Mouse (Mus musculus): Measurements from ENCODE around the gene Pcp4. TPM values are rescaled to one million over a fixed set of nuclear protein-coding genes. Genes with fewer than 3 reads are reported as not detected.

Pcp4 gene
- polyA plus RNA-seq, 1 experiment from 2014 or later: 32.6 TPM

- Histone ChIP-seq H3K27me3 (replicated peaks; ENCODE audit: control insufficient read depth, insufficient read depth, low read length) (no peaks in the 10 kb centered on the region), H3K9ac (ENCODE audit: low read depth, low read length) (no peak overlapping the region), H3K4me2 (ENCODE audit: low read depth, low read length) (no peak overlapping the region), H3K36me3 (ENCODE audit: control insufficient read depth, insufficient read depth, low read length) (no peaks in the 10 kb centered on the region), H3K9me3 (ENCODE audit: control insufficient read depth, low read length) (no peaks in the 10 kb centered on the region), H3K27ac (replicated peaks; ENCODE audit: low read depth, low read length) (no peak overlapping the region), H3K4me3 (ENCODE audit: low read depth, low read length) (no peak overlapping the region), H3K4me1 (ENCODE audit: control insufficient read depth, insufficient read depth, low read length) (no peaks in the 10 kb centered on the region)
- ATAC-seq (ENCODE audit: low read depth): no peak
- DNase-seq (ENCODE audit: low spot score): no peak
- 62% methylated on average over 6 of the region's 7 CpGs for WGBS
Measured at GRCm38 (mm10) chr16:96498951-96499350, 31.5 kb downstream of the Pcp4 start.

GRCm38 (mm10) chr16:96501241-96501640 is 33.8 kb downstream of the Pcp4 start:
- DNase-seq (ENCODE audit: low spot score) (no peak), ATAC-seq (ENCODE audit: low read depth) (no peak)
- no peaks in the 10 kb centered on the region for H3K36me3 ChIP-seq (ENCODE audit: control insufficient read depth, insufficient read depth, low read length)
- H3K4me2 ChIP-seq (ENCODE audit: low read depth, low read length): no peak overlapping the region
- H3K4me1 ChIP-seq (ENCODE audit: control insufficient read depth, insufficient read depth, low read length): no peaks in the 10 kb centered on the region
- 76% methylated on average over 6 of the region's 6 CpGs for WGBS
- H3K27ac ChIP-seq (replicated peaks; ENCODE audit: low read depth, low read length): no peak overlapping the region
- no peaks in the 10 kb centered on the region for H3K9me3 ChIP-seq (ENCODE audit: control insufficient read depth, low read length)
- no peak overlapping the region for H3K4me3 ChIP-seq (ENCODE audit: low read depth, low read length)
- no peak overlapping the region for H3K9ac ChIP-seq (ENCODE audit: low read depth, low read length)
- no peaks in the 10 kb centered on the region for H3K27me3 ChIP-seq (replicated peaks; ENCODE audit: control insufficient read depth, insufficient read depth, low read length)

DNA sequence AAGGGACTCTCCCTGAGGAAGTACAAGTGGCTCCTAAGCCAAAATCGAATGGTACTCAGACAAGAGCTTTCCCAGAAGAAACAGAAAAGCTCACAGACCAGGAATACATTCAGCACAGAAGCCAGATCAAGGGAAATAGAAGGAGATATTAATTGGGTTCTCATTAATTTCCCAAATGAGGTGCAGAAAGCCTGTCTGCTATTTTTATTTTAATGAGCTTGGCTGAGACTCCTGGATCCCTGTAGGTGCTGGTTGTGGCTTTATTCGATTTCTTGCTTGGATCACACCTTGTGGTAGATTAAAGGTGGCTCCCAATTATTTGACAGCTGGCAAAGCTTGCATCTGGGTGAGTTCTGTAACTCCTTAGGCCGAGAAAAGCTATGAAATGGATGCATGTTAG is 35.2 kb downstream of the Pcp4 start:
- Histone ChIP-seq H3K27me3 (replicated peaks; ENCODE audit: control insufficient read depth, insufficient read depth, low read length) (no peaks in the 10 kb centered on the region), H3K9me3 (ENCODE audit: control insufficient read depth, low read length) (no peaks in the 10 kb centered on the region), H3K9ac (ENCODE audit: low read depth, low read length) (no peak overlapping the region), H3K27ac (replicated peaks; ENCODE audit: low read depth, low read length) (no peak overlapping the region), H3K36me3 (ENCODE audit: control insufficient read depth, insufficient read depth, low read length) (no peaks in the 10 kb centered on the region), H3K4me3 (ENCODE audit: low read depth, low read length) (no peak overlapping the region), H3K4me1 (ENCODE audit: control insufficient read depth, insufficient read depth, low read length) (no peaks in the 10 kb centered on the region), H3K4me2 (ENCODE audit: low read depth, low read length) (no peak overlapping the region)
- 68% methylated on average over 3 of the region's 3 CpGs for WGBS
- no peak for DNase-seq (ENCODE audit: low spot score)
- no peak for ATAC-seq (ENCODE audit: low read depth)

- Histone ChIP-seq H3K36me3 (ENCODE audit: control insufficient read depth, insufficient read depth, low read length) (no peaks in the 10 kb centered on the region), H3K9ac (ENCODE audit: low read depth, low read length) (no peak overlapping the region), H3K27ac (replicated peaks; ENCODE audit: low read depth, low read length) (no peak overlapping the region), H3K9me3 (ENCODE audit: control insufficient read depth, low read length) (no peaks in the 10 kb centered on the region), H3K27me3 (replicated peaks; ENCODE audit: control insufficient read depth, insufficient read depth, low read length) (no peaks in the 10 kb centered on the region), H3K4me3 (ENCODE audit: low read depth, low read length) (no peak overlapping the region), H3K4me1 (ENCODE audit: control insufficient read depth, insufficient read depth, low read length) (no peaks in the 10 kb centered on the region), H3K4me2 (ENCODE audit: low read depth, low read length) (no peak overlapping the region)
- ATAC-seq (ENCODE audit: low read depth) (no peak), DNase-seq (ENCODE audit: low spot score) (no peak)
- 62% methylated on average over 3 of the region's 3 CpGs for WGBS
Measured at GRCm38 (mm10) chr16:96514466-96514865, 47.1 kb downstream of the Pcp4 start.

- no peak overlapping the region for H3K27ac ChIP-seq (replicated peaks; ENCODE audit: low read depth, low read length)
- no peaks in the 10 kb centered on the region for H3K4me1 ChIP-seq (ENCODE audit: control insufficient read depth, insufficient read depth, low read length)
- H3K36me3 ChIP-seq (ENCODE audit: control insufficient read depth, insufficient read depth, low read length): no peaks in the 10 kb centered on the region
- DNase-seq (ENCODE audit: low spot score): no peak
- H3K9ac ChIP-seq (ENCODE audit: low read depth, low read length): no peak overlapping the region
- no peaks in the 10 kb centered on the region for H3K27me3 ChIP-seq (replicated peaks; ENCODE audit: control insufficient read depth, insufficient read depth, low read length)
- H3K9me3 ChIP-seq (ENCODE audit: control insufficient read depth, low read length): no peaks in the 10 kb centered on the region
- H3K4me2 ChIP-seq (ENCODE audit: low read depth, low read length): no peak overlapping the region
- ATAC-seq (ENCODE audit: low read depth): no peak
- no peak overlapping the region for H3K4me3 ChIP-seq (ENCODE audit: low read depth, low read length)
- 91% methylated on average over 3 of the region's 3 CpGs for whole genome bisulfite sequencing
Measured at GRCm38 (mm10) chr16:96527476-96527875, 60.1 kb downstream of the Pcp4 start.

- no peaks in the 10 kb centered on the region for H3K36me3 ChIP-seq (ENCODE audit: control insufficient read depth, insufficient read depth, low read length)
- no peak overlapping the region for H3K4me2 ChIP-seq (ENCODE audit: low read depth, low read length)
- no peak overlapping the region for H3K27ac ChIP-seq (replicated peaks; ENCODE audit: low read depth, low read length)
- no peaks in the 10 kb centered on the region for H3K4me1 ChIP-seq (ENCODE audit: control insufficient read depth, insufficient read depth, low read length)
- H3K9ac ChIP-seq (ENCODE audit: low read depth, low read length): no peak overlapping the region
- no peaks in the 10 kb centered on the region for H3K27me3 ChIP-seq (replicated peaks; ENCODE audit: control insufficient read depth, insufficient read depth, low read length)
- DNase-seq (ENCODE audit: low spot score): no peak
- H3K4me3 ChIP-seq (ENCODE audit: low read depth, low read length): no peak overlapping the region
- H3K9me3 ChIP-seq (ENCODE audit: control insufficient read depth, low read length): no peaks in the 10 kb centered on the region
- no peak for ATAC-seq (ENCODE audit: low read depth)
- WGBS: 83% methylated on average over 4 of the region's 4 CpGs
Measured at GRCm38 (mm10) chr16:96528471-96528870, 61.1 kb downstream of the Pcp4 start.

- Histone ChIP-seq H3K4me1 (ENCODE audit: control insufficient read depth, insufficient read depth, low read length) (no peaks in the 10 kb centered on the region), H3K4me2 (ENCODE audit: low read depth, low read length) (no peak overlapping the region), H3K9me3 (ENCODE audit: control insufficient read depth, low read length) (no peaks in the 10 kb centered on the region), H3K4me3 (ENCODE audit: low read depth, low read length) (no peak overlapping the region), H3K36me3 (ENCODE audit: control insufficient read depth, insufficient read depth, low read length) (no peaks in the 10 kb centered on the region), H3K9ac (ENCODE audit: low read depth, low read length) (no peak overlapping the region), H3K27ac (replicated peaks; ENCODE audit: low read depth, low read length) (no peak overlapping the region), H3K27me3 (replicated peaks; ENCODE audit: control insufficient read depth, insufficient read depth, low read length) (no peaks in the 10 kb centered on the region)
- WGBS: 65% methylated on average over 9 of the region's 9 CpGs
- DNase-seq (ENCODE audit: low spot score) (no peak), ATAC-seq (ENCODE audit: low read depth) (peak; percentile 50)
Measured at GRCm38 (mm10) chr16:96529896-96530568, 62.6 kb downstream of the Pcp4 start.

DNA sequence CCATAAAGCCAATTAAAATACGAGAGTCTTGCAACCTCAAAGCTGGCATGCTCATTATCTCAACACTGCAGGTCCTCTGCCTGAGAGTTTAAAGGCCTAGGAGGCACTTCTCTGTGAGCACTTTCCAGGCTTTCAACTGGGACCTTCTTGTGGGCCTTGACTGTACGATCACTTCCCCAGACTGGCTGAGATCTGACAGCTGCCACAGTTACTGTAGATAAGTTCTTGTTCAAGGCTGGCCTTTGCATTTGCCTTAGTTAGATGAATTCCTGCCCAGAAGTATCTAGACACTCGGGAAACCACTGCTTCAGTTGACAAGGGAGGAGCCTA is 63.1 kb downstream of the Pcp4 start:
- no peak for DNase-seq (ENCODE audit: low spot score)
- Histone ChIP-seq H3K4me1 (ENCODE audit: control insufficient read depth, insufficient read depth, low read length) (no peaks in the 10 kb centered on the region), H3K4me3 (ENCODE audit: low read depth, low read length) (no peak overlapping the region), H3K27me3 (replicated peaks; ENCODE audit: control insufficient read depth, insufficient read depth, low read length) (no peaks in the 10 kb centered on the region), H3K9me3 (ENCODE audit: control insufficient read depth, low read length) (no peaks in the 10 kb centered on the region), H3K4me2 (ENCODE audit: low read depth, low read length) (no peak overlapping the region), H3K27ac (replicated peaks; ENCODE audit: low read depth, low read length) (no peak overlapping the region), H3K9ac (ENCODE audit: low read depth, low read length) (no peak overlapping the region), H3K36me3 (ENCODE audit: control insufficient read depth, insufficient read depth, low read length) (no peaks in the 10 kb centered on the region)
- WGBS: 54% methylated on average over 3 of the region's 3 CpGs
- no peak for ATAC-seq (ENCODE audit: low read depth)

DNA sequence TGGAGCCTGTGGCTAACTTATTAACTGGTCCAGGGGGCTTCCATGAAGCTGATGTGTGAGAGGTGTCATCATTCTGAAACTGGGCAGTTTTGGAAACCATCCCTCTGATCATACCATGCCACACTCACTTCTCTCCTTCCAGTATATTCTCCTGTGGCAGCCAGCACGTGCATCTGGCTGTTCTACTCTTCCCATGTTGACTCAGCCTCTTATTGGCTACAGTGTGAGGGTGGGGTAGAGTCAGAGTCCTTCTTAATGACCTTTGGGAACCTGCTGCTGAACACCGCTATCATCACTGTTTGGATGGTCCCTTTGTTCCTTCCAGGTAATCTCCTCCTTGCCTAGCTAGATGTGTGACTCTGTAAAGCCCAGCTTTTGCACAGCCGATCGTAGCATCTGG is 63.6 kb downstream of the Pcp4 start:
- no peak for DNase-seq (ENCODE audit: low spot score)
- Histone ChIP-seq H3K36me3 (ENCODE audit: control insufficient read depth, insufficient read depth, low read length) (no peaks in the 10 kb centered on the region), H3K4me1 (ENCODE audit: control insufficient read depth, insufficient read depth, low read length) (no peaks in the 10 kb centered on the region), H3K9me3 (ENCODE audit: control insufficient read depth, low read length) (no peaks in the 10 kb centered on the region), H3K4me2 (ENCODE audit: low read depth, low read length) (no peak overlapping the region), H3K27me3 (replicated peaks; ENCODE audit: control insufficient read depth, insufficient read depth, low read length) (no peaks in the 10 kb centered on the region), H3K4me3 (ENCODE audit: low read depth, low read length) (no peak overlapping the region), H3K9ac (ENCODE audit: low read depth, low read length) (no peak overlapping the region), H3K27ac (replicated peaks; ENCODE audit: low read depth, low read length) (no peak overlapping the region)
- 75% methylated on average over 4 of the region's 4 CpGs for WGBS
- no peak for ATAC-seq (ENCODE audit: low read depth)

Measured in embryonic facial prominence, embryonic 14.5 days (tissue).